Mouse (Mus musculus) heart, adult 9 months (tissue): ENCODE results near the gene Phc2.
"Not testable (repeated sequence)": the region's sequence is repeated elsewhere in the genome, so short reads cannot be mapped to it uniquely, and the experiment has no call there.

ENCODE experiments used
- DNase-seq, 2 experiments: peaks; one replicate each; pipeline ENCODE4 v3.0.0; 2022; ENCODE audit warnings: low spot score in 2 of 2

The Phc2 gene

GRCm38 (mm10) chr4:128654505-128655381 lies at the start of gene Phc2:
TSS of gene Phc2 (plus strand) at chr4:128654702.
- DNase-seq: peak; percentile 86 to 90

GRCm38 (mm10) chr4:128606586-128606985 lies 47.9 kb upstream of the Phc2 start:
- DNase-seq: no peak

DNA sequence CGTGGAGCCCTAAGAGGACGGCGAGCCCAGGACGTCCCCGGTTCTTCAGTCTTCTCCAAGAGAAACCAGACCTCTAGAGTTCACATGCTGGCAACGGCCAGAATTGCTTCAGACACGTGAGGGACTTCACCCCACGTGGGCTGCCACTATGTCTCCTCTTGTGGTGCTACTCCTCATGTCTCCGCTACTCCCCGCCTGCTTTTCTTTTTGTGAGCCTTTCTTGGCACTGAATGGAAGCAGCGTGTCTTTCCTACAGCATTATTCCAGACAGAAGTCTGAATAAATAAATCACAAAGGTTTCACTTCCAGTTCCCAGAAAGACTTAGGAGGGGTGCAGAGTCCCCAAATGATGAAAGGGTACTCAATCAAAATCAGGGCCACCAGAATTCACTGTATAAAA lies 46.8 kb upstream of the Phc2 start:
- peak in 1 of 2 experiments; percentile 13 for DNase-seq

GRCm38 (mm10) chr4:128609276-128609924 lies 45.1 kb upstream of the Phc2 start:
- no peak for DNase-seq

GRCm38 (mm10) chr4:128609925-128610402 lies 44.5 kb upstream of the Phc2 start, which contains the start of gene Zscan20:
TSS of gene Zscan20 (minus strand) at chr4:128610098.
- peak; percentile 97 to 98 for DNase-seq

GRCm38 (mm10) chr4:128610706-128611105 lies 43.8 kb upstream of the Phc2 start:
- DNase-seq: no peak

DNA sequence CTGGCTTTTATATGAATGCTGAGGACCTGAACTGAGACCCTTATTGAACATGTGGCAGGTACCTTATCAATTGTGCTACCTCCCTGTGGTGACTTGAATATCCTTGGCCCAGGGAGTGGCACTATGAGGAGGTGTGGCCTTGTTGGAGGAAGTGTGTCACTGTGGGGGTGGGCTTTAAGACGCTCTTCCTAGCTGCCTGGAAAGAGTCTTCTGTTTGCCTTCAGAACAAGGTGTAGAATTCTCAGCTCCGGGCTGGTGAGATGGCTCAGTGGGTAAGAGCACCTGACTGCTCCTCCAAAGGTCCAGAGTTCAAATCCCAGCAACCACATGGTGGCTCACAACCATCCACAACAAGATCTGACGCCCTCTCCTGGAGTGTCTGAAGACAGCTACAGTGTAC lies 42.8 kb upstream of the Phc2 start:
- DNase-seq: not testable (repeated sequence)

DNA sequence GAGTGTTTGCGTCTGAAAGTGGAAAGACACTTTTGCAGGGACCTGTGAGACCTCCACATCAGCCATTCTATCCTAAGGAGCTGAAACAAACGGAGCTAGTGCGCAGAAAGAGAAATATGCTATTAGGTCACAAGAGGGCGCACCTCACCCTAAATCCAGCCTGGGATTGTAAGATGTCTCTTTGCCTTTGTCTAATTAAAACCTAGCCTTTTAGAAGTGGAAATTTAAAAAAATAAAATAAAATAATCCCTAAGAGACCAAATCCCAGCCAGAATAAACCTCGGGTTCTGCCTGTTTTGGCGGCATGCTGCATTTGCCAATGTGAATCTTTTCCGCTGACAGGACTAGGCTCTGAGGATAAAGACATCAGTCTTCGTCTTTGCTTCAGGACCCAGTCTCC lies 41.2 kb upstream of the Phc2 start:
- DNase-seq: peak in 1 of 2 experiments; percentile 33

GRCm38 (mm10) chr4:128615761-128616160 lies 38.7 kb upstream of the Phc2 start:
- DNase-seq: no peak

DNA sequence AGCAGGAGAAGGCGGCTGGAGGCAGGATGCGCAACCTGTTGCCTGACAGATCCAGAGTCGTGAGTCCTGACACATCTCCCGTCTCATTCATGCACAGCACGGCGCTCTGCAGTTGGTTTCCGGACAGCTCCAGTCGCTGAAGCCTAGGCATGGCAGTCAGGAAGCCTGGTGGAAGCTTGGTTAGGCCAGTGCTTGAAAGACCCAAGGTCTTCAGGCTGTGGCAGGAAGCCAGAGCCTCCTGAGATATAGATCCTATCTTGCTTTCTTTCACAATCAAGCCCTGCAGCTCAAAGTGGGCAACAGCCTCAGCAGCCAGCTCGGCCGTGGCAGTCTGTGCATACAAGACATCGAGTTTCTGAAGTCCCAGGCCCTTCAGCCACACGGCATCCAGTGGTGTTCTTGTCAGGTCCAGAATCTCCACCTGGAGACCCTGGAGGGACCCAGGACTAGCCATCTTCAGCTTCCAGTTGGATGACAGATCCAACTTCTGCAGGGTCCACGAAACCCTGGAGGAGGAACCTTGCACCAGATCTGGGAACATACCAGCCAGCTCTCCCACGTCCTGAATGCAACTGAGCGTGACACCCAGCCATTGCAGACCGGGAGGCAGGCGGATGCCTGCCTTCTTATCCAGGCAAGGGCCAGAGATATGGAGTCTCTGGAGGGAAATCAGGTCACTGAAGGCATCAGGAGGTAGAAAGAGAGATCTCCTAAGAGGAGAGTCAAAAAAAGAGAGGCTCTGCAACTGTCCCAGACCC lies 37.0 kb upstream of the Phc2 start:
- DNase-seq: no peak

GRCm38 (mm10) chr4:128618246-128618911 lies 36.1 kb upstream of the Phc2 start, which contains the start of gene Tlr12:
TSS of gene Tlr12 (minus strand) at chr4:128618619.
- no peak for DNase-seq

- no peak for DNase-seq
Measured at GRCm38 (mm10) chr4:128618963-128619362, 35.5 kb upstream of the Phc2 start.

DNA sequence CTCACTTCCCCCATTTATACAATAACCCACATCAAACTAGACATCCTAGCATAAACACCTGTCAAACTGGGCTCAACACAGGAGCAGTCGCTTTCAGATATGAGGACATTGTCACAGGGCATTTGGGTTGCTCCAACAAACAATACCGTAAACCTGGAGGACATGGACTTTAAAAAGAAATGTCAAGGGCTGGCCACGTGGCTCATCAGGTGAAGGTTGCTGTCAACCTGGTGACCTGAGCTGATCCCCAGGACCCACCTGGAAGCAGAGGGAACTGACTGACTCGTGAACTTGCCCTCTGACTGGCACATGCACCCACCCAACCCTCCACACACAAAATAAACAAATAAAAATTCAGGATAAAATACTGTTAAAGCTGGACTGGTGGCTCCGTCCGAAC lies 33.9 kb upstream of the Phc2 start:
- no peak for DNase-seq

- DNase-seq: no peak
Measured at GRCm38 (mm10) chr4:128621109-128621508, 33.4 kb upstream of the Phc2 start.

- DNase-seq: no peak
Measured at GRCm38 (mm10) chr4:128635451-128635850, 19.1 kb upstream of the Phc2 start.

DNA sequence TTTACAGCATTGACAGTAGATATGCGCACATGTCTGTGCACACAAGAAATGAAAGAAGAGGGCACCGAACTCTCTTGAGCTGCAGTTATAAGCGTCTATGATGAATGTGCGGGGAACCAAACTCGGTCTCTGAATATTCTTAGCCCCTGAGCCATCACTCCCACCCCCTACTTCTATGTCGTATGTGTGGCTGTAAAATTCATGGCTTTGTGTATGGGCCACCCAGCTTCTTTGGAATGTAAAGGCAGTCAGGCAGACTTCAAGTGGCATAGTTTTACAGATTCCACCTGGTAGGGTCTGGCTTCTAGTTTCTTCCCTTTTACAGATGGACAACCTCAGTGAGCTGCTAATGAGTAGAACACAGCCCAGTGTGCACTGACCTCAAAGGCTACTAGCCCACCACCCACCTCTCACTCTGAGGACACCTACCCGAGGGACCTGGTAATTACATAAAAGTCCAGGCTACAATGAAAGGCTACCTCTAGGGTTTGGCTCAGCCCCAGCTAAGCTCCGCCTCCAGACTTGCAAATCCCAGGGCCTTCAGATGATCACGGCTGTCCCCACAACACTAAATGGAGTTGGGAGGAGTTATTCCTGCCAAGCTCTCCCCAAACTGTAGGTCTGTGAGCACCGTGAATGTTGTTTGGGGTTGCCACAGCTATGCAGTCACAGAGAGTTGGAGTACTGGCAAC lies 18.5 kb upstream of the Phc2 start:
- DNase-seq: no peak

GRCm38 (mm10) chr4:128637250-128637649 lies 17.3 kb upstream of the Phc2 start:
- DNase-seq: no peak

DNA sequence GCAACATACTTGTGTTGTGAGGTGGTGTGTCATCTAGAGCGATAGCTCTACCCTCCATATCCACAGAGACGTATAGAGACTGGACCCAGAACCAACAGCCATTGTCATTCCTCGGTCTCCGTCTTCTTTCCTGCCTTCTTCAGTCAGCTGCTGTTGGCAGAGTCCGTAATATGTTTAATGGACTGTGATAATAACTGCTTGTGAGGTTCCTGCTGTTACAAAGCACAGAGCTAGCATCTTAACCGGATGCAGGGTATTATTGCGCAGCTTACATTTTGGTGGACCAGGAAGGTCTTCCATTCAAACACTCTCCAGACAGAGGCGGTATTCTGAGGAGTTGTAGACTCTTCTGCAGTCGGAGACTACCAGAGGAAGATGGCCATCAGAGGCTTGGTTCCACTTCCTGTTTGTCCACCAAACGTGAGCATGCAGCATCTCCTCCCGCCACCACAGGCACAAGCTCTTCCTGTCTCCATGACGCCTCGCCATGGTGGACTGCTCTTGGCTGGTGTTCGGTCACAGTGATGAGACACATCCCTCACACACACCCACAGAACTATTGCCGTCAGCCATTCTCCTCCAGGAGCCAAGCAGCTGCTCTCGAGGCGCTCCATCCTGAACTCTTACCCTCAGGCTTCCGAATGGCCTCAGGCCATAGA lies 16.1 kb upstream of the Phc2 start:
- no peak for DNase-seq

- DNase-seq: no peak
Measured at GRCm38 (mm10) chr4:128641766-128642717, 12.5 kb upstream of the Phc2 start.
